ENCODE assay signal across 8 mouse cellular contexts in the genomic region with DNA sequence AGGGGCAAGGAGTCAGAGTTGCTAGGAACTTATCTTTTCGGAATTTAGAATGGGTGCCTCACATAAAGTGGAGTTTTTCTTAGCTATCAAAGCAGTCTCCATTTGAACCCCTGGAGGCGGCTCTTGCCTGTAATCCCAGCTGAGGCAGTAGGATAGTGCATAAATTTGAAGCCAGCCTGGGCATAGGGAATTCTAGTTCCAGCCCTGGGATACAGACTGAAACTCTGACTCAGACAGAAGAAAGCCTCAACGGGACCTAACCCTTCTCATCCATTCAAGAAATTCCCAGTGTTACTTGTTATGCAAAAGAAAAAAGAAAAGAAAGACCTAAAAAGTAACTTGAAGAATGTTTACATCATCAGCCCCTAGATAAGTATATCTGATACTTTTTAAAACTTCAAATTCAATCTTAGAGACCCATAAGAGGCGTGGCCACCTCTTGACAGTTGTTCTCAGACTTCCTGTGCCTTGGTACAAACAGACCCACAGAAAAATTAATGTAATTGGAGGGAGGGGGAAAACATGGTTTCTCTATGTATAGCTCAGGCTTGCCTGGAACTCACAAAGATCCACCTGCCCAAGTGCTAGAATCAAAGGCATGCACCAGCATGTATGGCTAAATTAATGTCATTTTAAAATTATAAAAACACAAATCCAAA. TPM values are rescaled to one million over a fixed set of nuclear protein-coding genes. Genes with fewer than 3 reads are reported as not detected.
DNase-seq lines count a peak whose midpoint lies in the region; ATAC-seq and TF ChIP-seq lines count a peak whose summit lies in the region.

No protein-coding gene starts in this region.

- peak overlapping the region; percentile 80 for H3K9ac ChIP-seq in forebrain, embryonic 16.5 days (replicated peaks; ENCODE audit: low read depth, low read length)
- H3K9ac ChIP-seq in intestine, postnatal 0 days (ENCODE audit: low read depth, low read length): no peak overlapping the region

- WGBS in forebrain, embryonic 16.5 days: 21% methylated on average over 4 of the region's 4 CpGs
- WGBS in intestine, postnatal 0 days: 14% methylated on average over 4 of the region's 4 CpGs

- no peaks in the 10 kb centered on the region for H3K36me3 ChIP-seq in forebrain, embryonic 16.5 days (ENCODE audit: control insufficient read depth, insufficient read depth)
- H3K36me3 ChIP-seq in intestine, postnatal 0 days (ENCODE audit: control insufficient read depth, insufficient read depth): no peaks in the 10 kb centered on the region

- H3K27ac ChIP-seq in bone marrow macrophage, adult 2 months (ENCODE audit: insufficient read depth, low read depth, low read length): peak overlapping the region; percentile 88
- H3K27ac ChIP-seq in forebrain, embryonic 16.5 days (ENCODE audit: low read length): peak overlapping the region; percentile 23
- peak overlapping the region; percentile 90; the same call in 1 of the 2 replicates for H3K27ac ChIP-seq in intestine, postnatal 0 days (ENCODE audit: low read depth, low read length)

- no peak for TF ChIP-seq POLR2A in bone marrow macrophage, adult 2 months (IDR thresholded peaks at IDR 0.05; ENCODE audit: borderline replicate concordance, low read depth, low read length)

- H3K9me3 ChIP-seq in forebrain, embryonic 16.5 days (ENCODE audit: control insufficient read depth, low read length): no peaks in the 10 kb centered on the region
- H3K9me3 ChIP-seq in intestine, postnatal 0 days (ENCODE audit: control insufficient read depth): no peaks in the 10 kb centered on the region

- no peaks in the 10 kb centered on the region for H3K27me3 ChIP-seq in forebrain, embryonic 16.5 days (replicated peaks; ENCODE audit: control insufficient read depth, insufficient read depth, low read length)
- no peaks in the 10 kb centered on the region for H3K27me3 ChIP-seq in intestine, postnatal 0 days (replicated peaks; ENCODE audit: control insufficient read depth, insufficient read depth, low read length)

- peak overlapping the region; percentile 99 for H3K4me3 ChIP-seq in bone marrow macrophage, adult 2 months (ENCODE audit: insufficient read depth, low read length)
- H3K4me3 ChIP-seq in forebrain, embryonic 16.5 days (replicated peaks; ENCODE audit: low read length): peak overlapping the region; percentile 72
- H3K4me3 ChIP-seq in intestine, postnatal 0 days (ENCODE audit: low read depth, low read length): peak overlapping the region; percentile 97

- DNase-seq in layer of hippocampus, adult 11-12 months (ENCODE audit: low spot score): peak; percentile 7
- DNase-seq in layer of hippocampus, adult 8-10 months (ENCODE audit: low spot score in 2 of 2): no peak
- DNase-seq in lung, postnatal 36 days: peak; percentile 28
- no peak for DNase-seq in right cerebral cortex, postnatal 25 days
- no peak for DNase-seq in spleen, postnatal 4 days (ENCODE audit: low spot score in 2 of 2)

- peaks cover 7% of the 10 kb centered on the region for H3K4me1 ChIP-seq in bone marrow macrophage, adult 2 months (ENCODE audit: control insufficient read depth, insufficient read depth, low read length)
- peaks cover 13% of the 10 kb centered on the region for H3K4me1 ChIP-seq in forebrain, embryonic 16.5 days (replicated peaks; ENCODE audit: control insufficient read depth, insufficient read depth, low read length)
- peaks cover 6% of the 10 kb centered on the region; the same call in 1 of the 2 replicates for H3K4me1 ChIP-seq in intestine, postnatal 0 days (replicated peaks; ENCODE audit: control insufficient read depth, insufficient read depth, low read length)

- TF ChIP-seq CTCF in bone marrow macrophage, adult 2 months (IDR thresholded peaks at IDR 0.05; ENCODE audit: low read depth, low read length): no peak
- TF ChIP-seq CTCF in intestine, postnatal 0 days (IDR thresholded peaks at IDR 0.05; ENCODE audit: low read depth): no peak

- no peak for ATAC-seq in forebrain, embryonic 16.5 days
- ATAC-seq in intestine, postnatal 0 days: no peak

- H3K4me2 ChIP-seq in forebrain, embryonic 16.5 days (ENCODE audit: low read length): peak overlapping the region; percentile 93
- H3K4me2 ChIP-seq in intestine, postnatal 0 days (replicated peaks; ENCODE audit: low read depth): peak overlapping the region; percentile 96

RNA-seq across cellular contexts. Expression of gene Ublcp1, which starts 1.2 kb away (rescaled TPM):
- total RNA-seq in layer of hippocampus, adult 8-10 months (2022): 10 to 100 TPM; 47.9 to 53.0 (median 48.9) TPM
- 9.7 and 16.5 TPM in 2 replicates for polyA plus RNA-seq in bone marrow macrophage, adult 2 months (2012; ENCODE audit: insufficient read depth, insufficient read length, missing spikeins)
- 53.1 and 55.6 TPM in 2 replicates for polyA plus RNA-seq in forebrain, embryonic 16.5 days (2015; fragmentation: Nextera tagmentation; extraction: Ambion mirVana)
- 43.4 and 43.7 TPM in 2 replicates for polyA plus RNA-seq in intestine, postnatal 0 days (2015; fragmentation: Nextera tagmentation; extraction: Ambion mirVana)

RNA-seq across cellular contexts. Expression of gene Rnf145, which starts 47.3 kb away (rescaled TPM):
- total RNA-seq in layer of hippocampus, adult 8-10 months (2022): 100 to 1,000 TPM in 1 of 4 experiments, 10 to 100 TPM in 3; 77.6 to 108 (median 86.9) TPM
- polyA plus RNA-seq in bone marrow macrophage, adult 2 months (2012; ENCODE audit: insufficient read depth, insufficient read length, missing spikeins): 36.2 and 43.3 TPM in 2 replicates
- polyA plus RNA-seq in forebrain, embryonic 16.5 days (2015; fragmentation: Nextera tagmentation; extraction: Ambion mirVana): 89.0 and 89.5 TPM in 2 replicates
- polyA plus RNA-seq in intestine, postnatal 0 days (2015; fragmentation: Nextera tagmentation; extraction: Ambion mirVana): 22.8 and 28.2 TPM in 2 replicates

Comparison
In these comparisons a context has a peak if more than half of its experiments do, and no peak if none do; other contexts are left out.
1. DNase-seq: peak in layer of hippocampus, adult 11-12 months (single experiment) and lung, postnatal 36 days (single experiment); none in layer of hippocampus, adult 8-10 months (0 of 2), right cerebral cortex, postnatal 25 days (single experiment) and spleen, postnatal 4 days (0 of 2).
2. H3K27ac ChIP-seq: peak in every context shown above with its lines; median percentile 90 in intestine, postnatal 0 days; 88 in bone marrow macrophage, adult 2 months; 23 in forebrain, embryonic 16.5 days.
3. Peak in every context shown above with its lines, with median percentiles within 50 percentile points of each other: H3K4me3 ChIP-seq.